Mouse (Mus musculus) liver, adult 2 months (tissue): ENCODE measurements around the gene Ifi208.
"Not testable (repeated sequence)": the region's sequence is repeated elsewhere in the genome, so short reads cannot be mapped to it uniquely, and the experiment has no call there.

Experiments used
- CTCF ChIP-seq: fragments of 200-500 bp; IDR thresholded peaks from 2 replicates; pipeline ENCODE4 v1.5.1; 2011; ENCODE audit warnings: low read depth, low read length, control low read depth
- POLR2A ChIP-seq: fragments of 200-500 bp; IDR thresholded peaks from 2 replicates; pipeline ENCODE4 v1.6.1; 2011; ENCODE audit warnings: low read length, control low read depth; ENCODE audit not compliant: insufficient read depth; ENCODE audit errors: extremely low read depth

DNA sequence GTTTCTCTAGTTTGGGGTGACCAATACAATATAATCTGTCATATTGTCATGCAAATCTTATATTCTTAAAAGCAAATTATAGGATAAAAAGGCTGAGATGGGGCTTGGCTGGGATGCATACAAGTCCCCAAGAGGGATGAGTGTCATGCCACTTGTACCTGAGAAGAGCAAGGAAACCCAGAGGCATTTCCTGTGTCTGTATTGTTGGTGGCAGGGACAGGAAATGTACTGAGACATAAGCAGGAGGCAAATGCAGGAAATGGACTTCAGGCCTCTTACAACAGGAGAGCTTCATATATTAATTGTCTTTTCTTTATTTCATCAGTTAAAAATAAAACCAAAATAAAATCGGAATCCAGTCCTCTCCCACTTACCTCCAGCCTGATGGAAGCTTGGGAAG is 5.1 kb downstream of the Ifi208 start:
- not testable (repeated sequence) for TF ChIP-seq CTCF, POLR2A
